Mouse (Mus musculus) heart, embryonic 10.5 days (tissue): ENCODE results near the gene Yars. TPM values are rescaled to one million over a fixed set of nuclear protein-coding genes. Genes with fewer than 3 reads are reported as not detected.

Experiments used
- DNase-seq: peaks from one replicate; pipeline ENCODE4 v3.0.0-alpha.2; 2017; ENCODE audit warnings: low spot score
- H3K27ac ChIP-seq: fragments of 300-500 bp; sonication (generic); 2 replicates; pipeline ENCODE4 v1.5.1; 2016; ENCODE audit warnings: mild to moderate bottlenecking
- H3K27me3 ChIP-seq: fragments of 300-500 bp; sonication (generic); 2 replicates; pipeline ENCODE4 v1.6.1; 2016; ENCODE audit warnings: mild to moderate bottlenecking; ENCODE audit not compliant: poor library complexity, insufficient read depth, severe bottlenecking
- H3K36me3 ChIP-seq: fragments of 300-500 bp; sonication (generic); 2 replicates; pipeline ENCODE4 v1.6.1; 2016; ENCODE audit warnings: mild to moderate bottlenecking, moderate library complexity
- H3K4me1 ChIP-seq: fragments of 300-500 bp; sonication (generic); 2 replicates; pipeline ENCODE4 v1.6.1; 2016; ENCODE audit warnings: mild to moderate bottlenecking
- H3K4me3 ChIP-seq: fragments of 300-500 bp; sonication (generic); 2 replicates; pipeline ENCODE4 v1.5.1; 2016; ENCODE audit warnings: mild to moderate bottlenecking, moderate library complexity
- H3K9me3 ChIP-seq: fragments of 300-500 bp; sonication (generic); 2 replicates; pipeline ENCODE4 v1.6.1; 2016; ENCODE audit warnings: mild to moderate bottlenecking, moderate library complexity
- WGBS: fragments of 180-500 bp; shearing (Covaris S2); methylation state at CpG from one replicate; pipeline ENCODE4 v1.1.7; 2016; 5-methylcytosine and 5-hydroxymethylcytosine counted together
- polyA plus RNA-seq: library from polyadenylated mRNA; unstranded; fragments of >200 nt; fragmentation: Nextera tagmentation; extraction: Ambion mirVana; gene quantifications from 2 replicates; pipeline ENCODE4 v1.2.1, GENCODE M21; 2016

The Yars gene
- polyA plus RNA-seq, 1 experiment from 2014 or later, result 84.8 TPM

DNA sequence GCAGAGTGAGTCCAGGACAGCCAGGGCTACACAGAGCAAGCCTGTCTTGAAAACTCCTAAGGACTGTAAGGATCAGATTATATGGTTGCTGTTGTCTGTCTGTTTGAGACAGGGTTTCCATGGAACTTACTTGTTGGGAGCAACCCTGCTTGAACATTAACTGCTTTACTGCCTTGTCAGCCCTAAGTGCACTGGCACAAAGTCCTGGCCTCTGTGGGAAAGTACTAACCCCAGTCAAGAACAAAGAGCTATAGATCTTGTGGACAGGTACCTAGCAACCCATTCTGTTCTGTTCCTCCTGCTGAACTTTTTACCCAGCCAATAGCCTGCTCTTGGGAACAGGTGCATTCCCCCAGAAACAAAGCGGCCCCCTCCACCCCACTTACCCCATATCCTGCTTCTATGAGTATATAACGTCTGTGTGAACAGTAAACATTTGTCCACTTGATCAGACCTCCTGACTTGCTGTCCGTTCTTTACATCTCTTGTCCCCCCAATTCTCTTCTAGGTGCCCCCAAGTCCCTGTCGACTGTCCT lies 38.2 kb upstream of the Yars start:
- H3K27ac ChIP-seq, result no peak overlapping the region
- DNase-seq, result peak; percentile 42
- no peak overlapping the region for H3K4me3 ChIP-seq
- H3K4me1 ChIP-seq, result peaks cover 7% of the 10 kb centered on the region; the same call in 1 of the 2 replicates
- whole genome bisulfite sequencing, result 92% methylated on average over 4 of the region's 4 CpGs
- H3K27me3 ChIP-seq, result no peaks in the 10 kb centered on the region
- H3K9me3 ChIP-seq, result no peaks in the 10 kb centered on the region
- peaks cover 75% of the 10 kb centered on the region for H3K36me3 ChIP-seq

- Histone ChIP-seq H3K36me3 (peaks cover 61% of the 10 kb centered on the region), H3K4me1 (peaks cover 8% of the 10 kb centered on the region), H3K27ac (no peak overlapping the region), H3K4me3 (no peak overlapping the region), H3K27me3 (no peaks in the 10 kb centered on the region), H3K9me3 (no peaks in the 10 kb centered on the region)
- WGBS, result 85% methylated on average over 5 of the region's 5 CpGs
- no peak for DNase-seq
These were observed 32.0 kb upstream of the Yars start for GRCm38 (mm10) chr4:129157541-129157940.

DNA sequence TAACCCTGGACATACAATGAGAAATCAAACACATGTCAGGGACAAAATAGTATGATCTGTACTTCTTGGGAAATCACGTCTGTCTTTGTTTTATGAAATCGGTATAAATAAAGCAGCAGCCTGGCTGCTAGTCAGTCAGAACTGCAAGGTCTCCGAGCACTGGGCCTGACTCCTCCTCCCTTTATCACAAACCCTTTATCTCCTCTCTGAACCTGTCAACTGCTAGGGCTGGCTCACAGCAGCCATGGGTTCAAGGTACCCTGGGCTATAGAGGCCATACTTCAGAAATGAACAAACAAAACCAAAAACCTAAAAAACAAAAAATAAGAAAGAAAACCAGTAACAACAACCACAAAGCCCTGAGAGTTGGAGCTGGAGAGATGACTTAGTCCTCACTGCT lies 31.0 kb upstream of the Yars start:
- Histone ChIP-seq H3K4me3 (no peak overlapping the region), H3K4me1 (peaks cover 8% of the 10 kb centered on the region), H3K27me3 (no peaks in the 10 kb centered on the region), H3K27ac (no peak overlapping the region), H3K9me3 (no peaks in the 10 kb centered on the region), H3K36me3 (peaks cover 58% of the 10 kb centered on the region)
- 41% methylated on average over 3 of the region's 3 CpGs for WGBS
- no peak for DNase-seq

- DNase-seq, result no peak
- no peaks in the 10 kb centered on the region for H3K9me3 ChIP-seq
- no peak overlapping the region for H3K27ac ChIP-seq
- H3K4me1 ChIP-seq, result peaks cover 8% of the 10 kb centered on the region
- H3K27me3 ChIP-seq, result no peaks in the 10 kb centered on the region
- 86% methylated on average over 1 of the region's 1 CpGs for WGBS
- H3K4me3 ChIP-seq, result no peak overlapping the region
- peaks cover 61% of the 10 kb centered on the region for H3K36me3 ChIP-seq
These were observed 28.5 kb upstream of the Yars start for GRCm38 (mm10) chr4:129161076-129161475.

- H3K36me3 ChIP-seq, result peaks cover 63% of the 10 kb centered on the region
- 92% methylated on average over 3 of the region's 4 CpGs for WGBS
- H3K4me1 ChIP-seq, result peaks cover 8% of the 10 kb centered on the region
- H3K27ac ChIP-seq, result no peak overlapping the region
- H3K4me3 ChIP-seq, result no peak overlapping the region
- H3K27me3 ChIP-seq, result no peaks in the 10 kb centered on the region
- H3K9me3 ChIP-seq, result no peaks in the 10 kb centered on the region
- DNase-seq, result no peak
These were observed 27.8 kb upstream of the Yars start for GRCm38 (mm10) chr4:129161581-129162255.

GRCm38 (mm10) chr4:129172529-129172928 lies 17.0 kb upstream of the Yars start:
- Histone ChIP-seq H3K27ac (no peak overlapping the region), H3K27me3 (no peaks in the 10 kb centered on the region), H3K36me3 (peaks cover 81% of the 10 kb centered on the region), H3K4me3 (no peak overlapping the region), H3K4me1 (no peaks in the 10 kb centered on the region), H3K9me3 (no peaks in the 10 kb centered on the region)
- DNase-seq, result no peak
- 61% methylated on average over 1 of the region's 1 CpGs for WGBS

DNA sequence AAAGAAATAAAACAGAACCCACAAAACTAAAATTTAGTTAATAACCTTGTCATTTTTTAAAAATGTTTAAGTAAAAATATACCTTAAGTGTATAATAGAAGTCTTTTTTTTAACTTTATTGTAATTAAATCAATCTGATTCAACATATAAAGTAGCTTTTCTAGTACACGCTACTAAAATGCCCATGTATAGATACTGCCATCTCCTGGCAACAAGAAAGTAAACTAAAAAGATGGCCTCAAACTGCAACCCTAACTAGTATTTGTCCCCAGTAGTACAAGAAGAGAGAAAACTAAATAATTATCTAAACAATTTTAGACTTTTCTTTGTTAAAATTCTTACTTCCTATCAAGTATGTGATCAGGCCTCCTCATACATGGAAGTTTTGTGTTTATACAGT lies 10.0 kb upstream of the Yars start:
- no peaks in the 10 kb centered on the region for H3K4me1 ChIP-seq
- H3K27ac ChIP-seq, result no peak overlapping the region
- no peak for DNase-seq
- peaks cover 80% of the 10 kb centered on the region for H3K36me3 ChIP-seq
- no peaks in the 10 kb centered on the region for H3K27me3 ChIP-seq
- no peak overlapping the region for H3K4me3 ChIP-seq
- H3K9me3 ChIP-seq, result no peaks in the 10 kb centered on the region
- WGBS, result 83% methylated on average over 1 of the region's 1 CpGs

- DNase-seq, result no peak
- Histone ChIP-seq H3K27ac (peak overlapping the region; percentile 97), H3K27me3 (no peaks in the 10 kb centered on the region), H3K9me3 (no peaks in the 10 kb centered on the region), H3K4me3 (peak overlapping the region; percentile 99), H3K36me3 (peaks cover 18% of the 10 kb centered on the region; the same call in 1 of the 2 replicates), H3K4me1 (peaks cover 27% of the 10 kb centered on the region)
- WGBS, result 49% methylated on average over 5 of the region's 5 CpGs
These were observed 1.4 kb upstream of the Yars start for GRCm38 (mm10) chr4:129188041-129188659.

GRCm38 (mm10) chr4:129188803-129189541 lies 588 bp upstream of the Yars start:
- Histone ChIP-seq H3K36me3 (peaks cover 22% of the 10 kb centered on the region; the same call in 1 of the 2 replicates), H3K27me3 (no peaks in the 10 kb centered on the region), H3K4me3 (peak overlapping the region; percentile 99), H3K4me1 (peaks cover 27% of the 10 kb centered on the region), H3K27ac (peak overlapping the region; percentile 97), H3K9me3 (no peaks in the 10 kb centered on the region)
- DNase-seq, result peak; percentile 81
- WGBS, result under 1% methylated on average over 58 of the region's 74 CpGs

DNA sequence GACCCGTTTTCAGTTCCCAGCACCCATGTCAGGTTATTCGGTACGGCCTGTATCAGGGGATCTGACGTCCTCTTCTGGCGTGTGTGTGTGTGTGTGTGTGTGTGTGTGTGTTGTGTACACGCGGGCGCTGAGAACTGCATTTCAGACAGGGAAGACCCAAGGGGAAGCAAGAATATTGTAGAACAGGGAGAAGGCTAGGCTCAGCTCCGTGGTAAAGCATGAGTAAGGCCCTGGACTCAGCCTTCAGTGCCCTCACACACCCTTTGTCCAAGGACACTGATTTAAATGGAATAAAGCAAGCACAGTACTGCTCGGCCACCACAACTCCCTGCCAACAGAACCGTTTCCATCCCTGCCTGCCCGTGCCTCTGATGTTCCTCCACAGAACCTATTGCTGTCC lies 978 bp downstream of the Yars start:
- no peaks in the 10 kb centered on the region for H3K27me3 ChIP-seq
- peaks cover 19% of the 10 kb centered on the region; the same call in 1 of the 2 replicates for H3K36me3 ChIP-seq
- no peaks in the 10 kb centered on the region for H3K9me3 ChIP-seq
- peaks cover 27% of the 10 kb centered on the region for H3K4me1 ChIP-seq
- WGBS, result 8% methylated on average over 12 of the region's 12 CpGs
- DNase-seq, result no peak
- H3K27ac ChIP-seq, result peak overlapping the region; percentile 90; the same call in 1 of the 2 replicates
- peak overlapping the region; percentile 99 for H3K4me3 ChIP-seq

DNA sequence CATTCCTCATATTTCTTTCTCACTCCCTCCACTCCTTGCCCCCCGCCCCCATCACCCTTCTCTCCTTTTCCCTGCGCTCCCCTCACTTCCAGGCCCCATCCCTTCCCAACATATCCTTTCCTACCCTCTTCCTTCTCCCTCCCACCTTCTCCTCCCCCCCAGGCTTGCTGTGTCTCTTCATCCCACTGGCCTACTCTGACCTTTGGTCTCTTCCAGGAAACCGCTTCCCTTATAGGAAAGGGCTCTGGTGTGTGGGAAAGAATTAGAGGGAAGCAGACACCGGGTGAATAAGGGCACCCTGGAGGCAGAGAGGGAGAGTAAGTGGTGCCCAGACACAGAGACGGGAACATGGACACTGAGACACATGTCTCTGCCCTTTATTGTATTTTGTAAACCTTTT lies 2.1 kb downstream of the Yars start:
- H3K27ac ChIP-seq, result no peak overlapping the region
- H3K27me3 ChIP-seq, result no peaks in the 10 kb centered on the region
- no peak for DNase-seq
- 76% methylated on average over 5 of the region's 5 CpGs for WGBS
- no peaks in the 10 kb centered on the region for H3K9me3 ChIP-seq
- H3K4me3 ChIP-seq, result no peak overlapping the region
- peaks cover 25% of the 10 kb centered on the region for H3K36me3 ChIP-seq
- H3K4me1 ChIP-seq, result peaks cover 27% of the 10 kb centered on the region

GRCm38 (mm10) chr4:129194280-129194679 lies 4.7 kb downstream of the Yars start:
- DNase-seq, result no peak
- Histone ChIP-seq H3K27me3 (no peaks in the 10 kb centered on the region), H3K4me1 (peaks cover 16% of the 10 kb centered on the region), H3K36me3 (peaks cover 44% of the 10 kb centered on the region), H3K4me3 (no peak overlapping the region), H3K27ac (no peak overlapping the region), H3K9me3 (no peaks in the 10 kb centered on the region)
- WGBS, result 91% methylated on average over 1 of the region's 1 CpGs

- Histone ChIP-seq H3K9me3 (no peaks in the 10 kb centered on the region), H3K27ac (no peak overlapping the region), H3K4me3 (no peak overlapping the region), H3K4me1 (no peaks in the 10 kb centered on the region), H3K36me3 (peaks cover 67% of the 10 kb centered on the region), H3K27me3 (no peaks in the 10 kb centered on the region)
- 93% methylated on average over 6 of the region's 6 CpGs for WGBS
- DNase-seq, result no peak
These were observed 8.0 kb downstream of the Yars start for GRCm38 (mm10) chr4:129197514-129197913.
